Mouse (Mus musculus): ENCODE data around the gene Kifc3. TPM values are rescaled to one million over a fixed set of nuclear protein-coding genes. Genes with fewer than 3 reads are reported as not detected.
"Not testable (repeated sequence)": the region's sequence is repeated elsewhere in the genome, so short reads cannot be mapped to it uniquely, and the experiment has no call there.

Gene Kifc3
- polyA plus RNA-seq, 1 experiment = 31.1 TPM

- peak; percentile 81 for DNase-seq (ENCODE audit: low read depth)
Observed at GRCm38 (mm10) chr8:95175306-95175705, 27.3 kb downstream of the Kifc3 start.

GRCm38 (mm10) chr8:95172433-95172832 lies 30.2 kb downstream of the Kifc3 start:
- TF ChIP-seq CTCF (IDR thresholded peaks at IDR 0.05; ENCODE audit: borderline replicate concordance, extremely low read depth, insufficient read depth, insufficient read length) = no peak
- TF ChIP-seq POLR2A (IDR thresholded peaks at IDR 0.05; ENCODE audit: borderline replicate concordance, extremely low read depth, insufficient read depth, insufficient read length, poor library complexity, severe bottlenecking) = no peak
- DNase-seq (ENCODE audit: low read depth) = peak; percentile 48

More at GRCm38 (mm10) chr8:95175306-95175705, 27.3 kb downstream of the Kifc3 start:
- no peak for TF ChIP-seq POLR2A (IDR thresholded peaks at IDR 0.05; ENCODE audit: borderline replicate concordance, extremely low read depth, insufficient read depth, insufficient read length, poor library complexity, severe bottlenecking)
- no peak for TF ChIP-seq CTCF (IDR thresholded peaks at IDR 0.05; ENCODE audit: borderline replicate concordance, extremely low read depth, insufficient read depth, insufficient read length)

GRCm38 (mm10) chr8:95167726-95168125 lies 34.9 kb downstream of the Kifc3 start:
- no peak for TF ChIP-seq CTCF (IDR thresholded peaks at IDR 0.05; ENCODE audit: borderline replicate concordance, extremely low read depth, insufficient read depth, insufficient read length)
- TF ChIP-seq POLR2A (IDR thresholded peaks at IDR 0.05; ENCODE audit: borderline replicate concordance, extremely low read depth, insufficient read depth, insufficient read length, poor library complexity, severe bottlenecking) = no peak
- no peak for DNase-seq (ENCODE audit: low read depth)

- DNase-seq (ENCODE audit: low read depth) = no peak
- TF ChIP-seq CTCF (IDR thresholded peaks at IDR 0.05; ENCODE audit: borderline replicate concordance, extremely low read depth, insufficient read depth, insufficient read length) (no peak), POLR2A (IDR thresholded peaks at IDR 0.05; ENCODE audit: borderline replicate concordance, extremely low read depth, insufficient read depth, insufficient read length, poor library complexity, severe bottlenecking) (no peak)
Observed at GRCm38 (mm10) chr8:95166400-95166799, 36.2 kb downstream of the Kifc3 start.

GRCm38 (mm10) chr8:95165923-95166322 lies 36.7 kb downstream of the Kifc3 start:
- TF ChIP-seq POLR2A (IDR thresholded peaks at IDR 0.05; ENCODE audit: borderline replicate concordance, extremely low read depth, insufficient read depth, insufficient read length, poor library complexity, severe bottlenecking) (no peak), CTCF (IDR thresholded peaks at IDR 0.05; ENCODE audit: borderline replicate concordance, extremely low read depth, insufficient read depth, insufficient read length) (no peak)
- peak; percentile 55 for DNase-seq (ENCODE audit: low read depth)

GRCm38 (mm10) chr8:95164469-95164868 lies 38.1 kb downstream of the Kifc3 start:
- DNase-seq (ENCODE audit: low read depth) = no peak
- TF ChIP-seq POLR2A (IDR thresholded peaks at IDR 0.05; ENCODE audit: borderline replicate concordance, extremely low read depth, insufficient read depth, insufficient read length, poor library complexity, severe bottlenecking) (no peak), CTCF (IDR thresholded peaks at IDR 0.05; ENCODE audit: borderline replicate concordance, extremely low read depth, insufficient read depth, insufficient read length) (no peak)

- not testable (repeated sequence) for DNase-seq (ENCODE audit: low read depth)
Observed at GRCm38 (mm10) chr8:95163969-95164368, 38.6 kb downstream of the Kifc3 start.

GRCm38 (mm10) chr8:95162785-95163184 lies 39.8 kb downstream of the Kifc3 start:
- TF ChIP-seq POLR2A (IDR thresholded peaks at IDR 0.05; ENCODE audit: borderline replicate concordance, extremely low read depth, insufficient read depth, insufficient read length, poor library complexity, severe bottlenecking) = no peak
- TF ChIP-seq CTCF (IDR thresholded peaks at IDR 0.05; ENCODE audit: borderline replicate concordance, extremely low read depth, insufficient read depth, insufficient read length) = no peak
- DNase-seq (ENCODE audit: low read depth) = no peak

- DNase-seq (ENCODE audit: low read depth) = no peak
- TF ChIP-seq CTCF (IDR thresholded peaks at IDR 0.05; ENCODE audit: borderline replicate concordance, extremely low read depth, insufficient read depth, insufficient read length) = no peak
- no peak for TF ChIP-seq POLR2A (IDR thresholded peaks at IDR 0.05; ENCODE audit: borderline replicate concordance, extremely low read depth, insufficient read depth, insufficient read length, poor library complexity, severe bottlenecking)
Observed at GRCm38 (mm10) chr8:95159344-95159743, 43.3 kb downstream of the Kifc3 start.

- no peak for DNase-seq (ENCODE audit: low read depth)
- no peak for TF ChIP-seq POLR2A (IDR thresholded peaks at IDR 0.05; ENCODE audit: borderline replicate concordance, extremely low read depth, insufficient read depth, insufficient read length, poor library complexity, severe bottlenecking)
- TF ChIP-seq CTCF (IDR thresholded peaks at IDR 0.05; ENCODE audit: borderline replicate concordance, extremely low read depth, insufficient read depth, insufficient read length) = no peak
Observed at GRCm38 (mm10) chr8:95158654-95159053, 44.0 kb downstream of the Kifc3 start.

GRCm38 (mm10) chr8:95157145-95157544 lies 45.5 kb downstream of the Kifc3 start:
- TF ChIP-seq POLR2A (IDR thresholded peaks at IDR 0.05; ENCODE audit: borderline replicate concordance, extremely low read depth, insufficient read depth, insufficient read length, poor library complexity, severe bottlenecking) (no peak), CTCF (IDR thresholded peaks at IDR 0.05; ENCODE audit: borderline replicate concordance, extremely low read depth, insufficient read depth, insufficient read length) (no peak)
- peak; percentile 82 for DNase-seq (ENCODE audit: low read depth)

- no peak for TF ChIP-seq POLR2A (IDR thresholded peaks at IDR 0.05; ENCODE audit: borderline replicate concordance, extremely low read depth, insufficient read depth, insufficient read length, poor library complexity, severe bottlenecking)
- TF ChIP-seq CTCF (IDR thresholded peaks at IDR 0.05; ENCODE audit: borderline replicate concordance, extremely low read depth, insufficient read depth, insufficient read length) = no peak
- no peak for DNase-seq (ENCODE audit: low read depth)
Observed at GRCm38 (mm10) chr8:95156108-95156507, 46.5 kb downstream of the Kifc3 start.

- TF ChIP-seq POLR2A (IDR thresholded peaks at IDR 0.05; ENCODE audit: borderline replicate concordance, extremely low read depth, insufficient read depth, insufficient read length, poor library complexity, severe bottlenecking) (no peak), CTCF (IDR thresholded peaks at IDR 0.05; ENCODE audit: borderline replicate concordance, extremely low read depth, insufficient read depth, insufficient read length) (no peak)
- DNase-seq (ENCODE audit: low read depth) = no peak
Observed at GRCm38 (mm10) chr8:95155361-95155760, 47.3 kb downstream of the Kifc3 start.
